Mouse (Mus musculus) kidney, adult 2 months (tissue): ENCODE measurements at regions not wholly inside any gene's neighbourhood (a gene's known extent, or its start where the extent isn't known, plus 50 kb on each side); places are given as distances from the start of the nearest gene placed in this dataset.

Experiments
- DNase-seq: peaks from one replicate; pipeline ENCODE4 v3.0.0; 2021
- H3K27ac ChIP-seq: fragments of 200-500 bp; 2 replicates; pipeline ENCODE4 v1.5.1; 2012; ENCODE audit warnings: low read depth, low read length, control low read depth, inconsistent platforms; ENCODE audit not compliant: insufficient read depth
- H3K27me3 ChIP-seq: fragments of 200-500 bp; replicated peaks from 2 replicates; pipeline ENCODE4 v1.6.1; 2012; ENCODE audit warnings: mild to moderate bottlenecking, moderate library complexity, low read length, inconsistent platforms; ENCODE audit not compliant: control insufficient read depth, insufficient read depth
- H3K36me3 ChIP-seq: fragments of 200-500 bp; 2 replicates; pipeline ENCODE4 v1.6.1; 2012; ENCODE audit warnings: mild to moderate bottlenecking, moderate library complexity, low read length, inconsistent platforms; ENCODE audit not compliant: control insufficient read depth, insufficient read depth
- H3K4me1 ChIP-seq: fragments of 200-500 bp; 2 replicates; pipeline ENCODE4 v1.6.1; 2011; ENCODE audit warnings: low read length; ENCODE audit not compliant: control insufficient read depth, insufficient read depth
- H3K4me3 ChIP-seq: fragments of 200-500 bp; 2 replicates; pipeline ENCODE4 v1.5.1; 2011; ENCODE audit warnings: mild to moderate bottlenecking, low read depth, low read length, control low read depth; ENCODE audit not compliant: insufficient read depth
- CTCF ChIP-seq: fragments of 200-500 bp; conservative IDR thresholded peaks from 2 replicates; pipeline ENCODE4 v1.5.1; 2011; ENCODE audit warnings: low read depth, mild to moderate bottlenecking, control low read depth, low read length, moderate library complexity, mixed read lengths; ENCODE audit not compliant: insufficient read depth, insufficient read length
- POLR2A ChIP-seq: fragments of 200-500 bp; IDR thresholded peaks from one replicate; pipeline ENCODE4 v1.6.1; 2011; ENCODE audit warnings: low read depth, low read length, control low read depth
- WGBS: fragments of 180-500 bp; shearing (Covaris S2); methylation state at CpG from one replicate; pipeline ENCODE4 v1.1.7; 2018; 5-methylcytosine and 5-hydroxymethylcytosine counted together

DNA sequence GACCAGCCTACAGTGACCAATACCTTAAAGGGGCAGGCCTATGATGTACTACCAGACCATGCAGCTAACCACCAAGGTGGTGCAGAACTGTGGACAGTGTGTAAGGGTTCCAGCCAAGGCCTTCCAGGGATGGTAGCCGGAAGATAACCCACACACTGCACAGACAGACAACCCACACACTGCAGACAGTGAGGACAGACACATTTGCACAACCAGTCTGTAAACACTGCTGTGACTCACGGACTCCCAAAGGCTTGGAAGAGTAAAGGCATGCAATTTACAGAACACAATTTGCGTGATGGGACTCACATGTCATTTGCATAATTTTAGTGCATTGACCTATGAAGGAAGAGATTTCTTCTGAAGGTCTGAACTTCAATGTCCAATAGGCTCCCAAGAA is 82.2 kb upstream of the Tnrc6c start:
- Histone ChIP-seq H3K4me1 (no peaks in the 10 kb centered on the region), H3K4me3 (no peak overlapping the region), H3K27ac (no peak overlapping the region), H3K36me3 (no peaks in the 10 kb centered on the region), H3K27me3 (no peaks in the 10 kb centered on the region)
- no peak for TF ChIP-seq CTCF
- no peak for TF ChIP-seq POLR2A
- 93% methylated on average over 3 of the region's 3 CpGs for WGBS
- DNase-seq, result no peak

DNA sequence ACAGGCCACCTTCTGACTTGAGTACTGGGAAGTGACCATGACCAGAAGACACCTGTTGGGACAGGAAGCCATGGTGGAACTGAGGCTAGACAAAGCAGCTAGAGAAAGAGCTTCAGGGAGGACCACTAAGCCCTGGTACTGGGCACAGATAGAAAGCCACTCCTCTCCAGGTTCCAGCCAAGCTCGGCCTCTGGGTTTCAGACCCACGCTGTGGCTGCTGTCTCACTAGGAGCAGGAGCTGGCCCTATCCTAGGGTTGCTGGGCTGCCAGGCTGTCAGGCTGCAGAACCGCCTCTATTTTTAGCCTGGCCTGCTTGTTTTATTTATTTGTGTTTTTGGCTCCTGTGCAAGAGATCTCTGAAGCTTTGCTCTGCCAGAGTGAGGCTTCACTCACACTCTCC is 79.4 kb upstream of the Tnrc6c start:
- DNase-seq, result peak; percentile 28
- no peak overlapping the region for H3K27ac ChIP-seq
- 40% methylated on average over 3 of the region's 3 CpGs for WGBS

DNA sequence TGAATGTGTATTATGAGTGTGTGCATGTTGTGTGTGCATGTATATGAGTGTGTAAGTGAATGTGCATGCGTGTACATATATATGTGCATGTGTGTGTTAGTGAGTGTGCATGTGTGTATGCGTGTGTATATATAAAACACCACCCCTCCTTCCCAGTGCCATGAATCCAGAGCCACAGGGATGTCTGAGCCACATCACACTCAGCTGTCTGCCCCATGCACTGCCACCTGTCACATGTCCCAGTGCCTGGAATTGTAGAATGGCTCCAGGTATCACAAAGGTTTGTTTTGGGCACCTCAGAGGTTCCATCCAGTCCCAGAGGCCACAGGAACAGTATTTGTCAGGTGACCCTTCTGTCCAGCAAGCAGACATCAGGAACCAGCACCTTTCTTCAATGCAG is 75.0 kb upstream of the Tnrc6c start:
- Histone ChIP-seq H3K27ac (no peak overlapping the region), H3K36me3 (no peaks in the 10 kb centered on the region), H3K4me3 (no peak overlapping the region), H3K27me3 (no peaks in the 10 kb centered on the region), H3K4me1 (no peaks in the 10 kb centered on the region)
- TF ChIP-seq POLR2A (no peak), CTCF (no peak)
- no peak for DNase-seq
- 97% methylated on average over 2 of the region's 2 CpGs for WGBS

More for the DNA sequence above, 79.4 kb upstream of the Tnrc6c start:
- no peak for TF ChIP-seq CTCF
- no peak for TF ChIP-seq POLR2A
- no peaks in the 10 kb centered on the region for H3K27me3 ChIP-seq
- no peaks in the 10 kb centered on the region for H3K4me1 ChIP-seq
- H3K36me3 ChIP-seq, result no peaks in the 10 kb centered on the region
- no peak overlapping the region for H3K4me3 ChIP-seq

DNA sequence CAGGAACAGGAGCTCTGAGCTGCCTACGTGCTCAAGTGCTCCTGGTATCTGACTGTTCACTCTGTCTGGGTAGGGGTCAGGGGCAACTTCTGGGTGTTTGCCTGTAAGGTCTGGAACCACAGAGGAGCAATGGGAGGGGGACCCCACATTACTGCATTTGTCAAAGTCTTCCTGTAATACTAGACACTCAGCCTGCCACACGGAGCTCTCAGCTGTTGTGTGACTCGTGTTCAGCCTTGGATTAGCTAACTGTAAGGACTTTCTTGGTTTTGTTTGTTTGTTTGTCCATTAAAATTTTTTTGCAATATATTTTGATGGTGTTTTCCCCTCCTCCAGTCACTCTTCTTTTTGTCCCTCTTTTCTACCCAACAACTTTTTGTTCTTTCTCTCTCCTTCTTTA is 74.4 kb upstream of the Tnrc6c start:
- H3K4me3 ChIP-seq, result no peak overlapping the region
- H3K27ac ChIP-seq, result no peak overlapping the region
- H3K27me3 ChIP-seq, result no peaks in the 10 kb centered on the region
- TF ChIP-seq POLR2A, result no peak
- TF ChIP-seq CTCF, result no peak
- no peak for DNase-seq
- no peaks in the 10 kb centered on the region for H3K4me1 ChIP-seq
- H3K36me3 ChIP-seq, result no peaks in the 10 kb centered on the region
- 58% methylated on average over 3 of the region's 3 CpGs for WGBS

DNA sequence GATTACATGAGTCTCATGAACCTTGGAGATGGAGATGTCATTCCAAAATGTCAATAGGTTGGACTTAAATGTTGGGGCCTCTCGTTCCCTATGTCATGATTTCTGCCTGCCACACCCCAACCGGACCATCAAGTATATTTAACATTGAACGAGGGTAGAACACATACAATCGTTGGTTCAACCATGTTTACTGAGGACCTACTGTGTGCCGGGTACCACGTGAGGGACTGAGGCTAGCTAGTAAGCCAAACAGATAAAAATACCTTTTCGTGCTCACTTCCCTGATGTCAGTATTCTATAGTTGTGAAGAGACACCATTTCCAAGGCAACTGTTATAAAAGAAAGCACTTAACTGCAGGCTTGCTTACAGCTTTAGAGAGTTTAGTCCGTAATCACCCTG is 70.6 kb upstream of the Tnrc6c start:
- Histone ChIP-seq H3K27ac (no peak overlapping the region), H3K36me3 (no peaks in the 10 kb centered on the region), H3K4me3 (no peak overlapping the region), H3K4me1 (no peaks in the 10 kb centered on the region), H3K27me3 (no peaks in the 10 kb centered on the region)
- DNase-seq, result no peak
- TF ChIP-seq CTCF (no peak), POLR2A (no peak)
- WGBS, result 94% methylated on average over 8 of the region's 8 CpGs

DNA sequence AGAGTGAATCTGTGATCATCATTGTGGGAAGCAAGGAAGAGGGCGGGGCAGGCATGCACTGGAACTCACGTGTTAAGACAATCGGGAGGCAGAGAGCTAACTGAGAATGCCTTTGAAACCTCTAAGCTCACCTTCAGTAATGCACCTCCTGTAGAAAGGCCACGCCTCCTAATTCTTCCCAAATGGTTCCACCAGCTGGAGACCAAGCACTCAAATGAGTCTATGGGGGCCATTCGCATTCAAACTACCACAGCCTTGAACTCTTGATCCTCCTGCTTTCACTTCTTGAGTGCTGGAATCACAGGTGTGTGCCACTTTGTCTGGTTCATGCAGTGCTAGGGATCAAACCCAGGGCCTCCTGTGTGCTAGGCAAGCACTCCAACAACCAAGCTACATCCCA is 68.5 kb upstream of the Tnrc6c start:
- no peak overlapping the region for H3K4me3 ChIP-seq
- no peak for DNase-seq
- H3K36me3 ChIP-seq, result no peaks in the 10 kb centered on the region
- H3K27ac ChIP-seq, result no peak overlapping the region
- H3K4me1 ChIP-seq, result no peaks in the 10 kb centered on the region
- no peak for TF ChIP-seq CTCF
- TF ChIP-seq POLR2A, result no peak
- H3K27me3 ChIP-seq, result no peaks in the 10 kb centered on the region
- 87% methylated on average over 5 of the region's 5 CpGs for WGBS

DNA sequence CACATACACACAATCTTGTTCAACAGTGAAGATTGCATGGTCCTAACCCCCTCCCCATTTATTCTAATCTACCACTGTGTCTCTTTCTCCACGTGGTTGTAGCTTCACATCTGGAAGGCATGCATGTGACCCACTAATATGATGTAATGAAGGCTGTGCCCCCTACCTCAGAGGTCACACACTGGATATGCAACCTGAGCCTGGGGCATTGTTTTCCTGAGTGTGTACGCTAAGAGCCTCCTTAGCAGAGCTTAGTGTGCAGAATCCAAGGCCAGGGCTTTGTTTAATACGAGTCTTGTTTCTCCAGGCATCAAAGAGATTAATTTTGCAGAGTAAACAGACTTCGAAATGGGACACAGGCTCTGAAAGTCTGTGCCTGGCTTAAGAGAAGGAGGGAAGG is 68.0 kb upstream of the Tnrc6c start:
- no peaks in the 10 kb centered on the region for H3K4me1 ChIP-seq
- 46% methylated on average over 4 of the region's 4 CpGs for WGBS
- TF ChIP-seq CTCF (no peak), POLR2A (no peak)

DNA sequence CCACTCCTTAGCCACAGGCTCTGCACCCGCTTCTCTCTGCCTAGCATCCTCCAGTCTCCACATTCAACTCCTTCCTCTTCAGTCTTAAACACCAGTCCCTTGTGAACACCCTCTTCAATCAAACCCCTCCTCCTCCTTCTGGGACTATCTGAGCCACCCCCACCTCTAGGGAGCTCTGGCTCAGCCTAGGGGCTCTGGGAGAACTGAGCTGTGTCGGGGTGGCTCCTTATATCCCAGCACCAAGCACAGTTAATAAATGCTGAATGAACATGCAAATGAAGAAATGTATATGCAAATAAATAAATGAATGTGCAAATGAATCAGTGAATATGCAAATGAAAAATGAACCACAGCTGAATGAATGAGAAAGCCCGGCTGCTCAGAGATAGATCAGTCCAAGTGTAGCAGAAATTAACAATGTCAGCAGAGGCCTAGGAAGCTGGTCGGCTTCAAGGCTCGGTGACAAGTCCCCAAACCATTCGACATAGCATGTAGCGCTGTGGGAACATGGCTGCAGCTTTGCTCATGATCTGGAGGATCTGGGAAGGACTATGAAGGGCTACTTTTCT is 67.1 kb upstream of the Tnrc6c start:
- Histone ChIP-seq H3K4me1 (no peaks in the 10 kb centered on the region), H3K27me3 (no peaks in the 10 kb centered on the region), H3K4me3 (no peak overlapping the region), H3K27ac (no peak overlapping the region), H3K36me3 (no peaks in the 10 kb centered on the region)
- no peak for DNase-seq
- TF ChIP-seq CTCF (no peak), POLR2A (no peak)
- 92% methylated on average over 7 of the region's 7 CpGs for WGBS

More for the DNA sequence above, 68.0 kb upstream of the Tnrc6c start:
- no peaks in the 10 kb centered on the region for H3K36me3 ChIP-seq
- H3K4me3 ChIP-seq, result no peak overlapping the region
- DNase-seq, result no peak
- no peaks in the 10 kb centered on the region for H3K27me3 ChIP-seq
- H3K27ac ChIP-seq, result no peak overlapping the region
